Mouse (Mus musculus) heart, embryonic 11.5 days (tissue): ENCODE data around the gene Slc22a29. TPM values are rescaled to one million over a fixed set of nuclear protein-coding genes. Genes with fewer than 3 reads are reported as not detected.
"Not testable (repeated sequence)": the region's sequence is repeated elsewhere in the genome, so short reads cannot be mapped to it uniquely, and the experiment has no call there.

Experiments
- ATAC-seq: fragments of 200-750 bp; cut with Nextera tagmentation; replicated peaks from 2 replicates; pipeline ENCODE4 v1.8.0; 2017; ENCODE audit warnings: moderate library complexity; ENCODE audit not compliant: insufficient number of reproducible peaks, low FRiP score, low TSS enrichment
- H3K27ac ChIP-seq: fragments of 300-500 bp; sonication (generic); 2 replicates; pipeline ENCODE4 v1.5.1; 2014; ENCODE audit warnings: mild to moderate bottlenecking, low read depth, low read length
- H3K27me3 ChIP-seq: fragments of 300-500 bp; sonication (generic); 2 replicates; pipeline ENCODE4 v1.6.1; 2014; ENCODE audit warnings: mild to moderate bottlenecking, low read length, mixed read lengths; ENCODE audit not compliant: control insufficient read depth, insufficient read depth
- H3K36me3 ChIP-seq: fragments of 300-500 bp; sonication (generic); 2 replicates; pipeline ENCODE4 v1.6.1; 2014; ENCODE audit warnings: mild to moderate bottlenecking, low read length, moderate library complexity, mixed read lengths; ENCODE audit not compliant: control insufficient read depth, insufficient read depth
- H3K4me1 ChIP-seq: fragments of 300-500 bp; sonication (generic); 2 replicates; pipeline ENCODE4 v1.6.1; 2014; ENCODE audit warnings: low read length; ENCODE audit not compliant: control insufficient read depth, insufficient read depth
- H3K4me2 ChIP-seq: fragments of 300-500 bp; sonication (generic); 2 replicates; pipeline ENCODE4 v1.6.1; 2014; ENCODE audit warnings: mild to moderate bottlenecking, moderate library complexity
- H3K4me3 ChIP-seq: fragments of 300-500 bp; sonication (generic); 2 replicates; pipeline ENCODE4 v1.5.1; 2014; ENCODE audit warnings: low read depth, low read length
- H3K9ac ChIP-seq: fragments of 300-500 bp; sonication (generic); 2 replicates; pipeline ENCODE4 v1.6.1; 2014; ENCODE audit warnings: mild to moderate bottlenecking, low read depth, low read length, moderate library complexity
- H3K9me3 ChIP-seq: fragments of 300-500 bp; sonication (generic); replicated peaks from 2 replicates; pipeline ENCODE4 v1.6.1; 2016; ENCODE audit warnings: low read length; ENCODE audit not compliant: control insufficient read depth
- WGBS: fragments of 180-500 bp; shearing (Covaris S2); extraction: QIAGEN DNeasy Blood & Tissue Kit; methylation state at CpG from one replicate; pipeline ENCODE4 v1.1.7; 2014; ENCODE audit not compliant: insufficient replicate concordance; 5-methylcytosine and 5-hydroxymethylcytosine counted together
- polyA plus RNA-seq: library from polyadenylated mRNA; unstranded; fragments of >200 nt; fragmentation: Nextera tagmentation; extraction: Ambion mirVana; gene quantifications from 2 replicates; pipeline ENCODE4 v1.2.1, GENCODE M21; 2014

The Slc22a29 gene
- not detected in 2 replicates for polyA plus RNA-seq

- no peak within 1 kb of the TSS for H3K9ac ChIP-seq
- no peak within 1 kb of the TSS for H3K4me3 ChIP-seq
- no peaks in the 10 kb centered on the region for H3K36me3 ChIP-seq
- no peak for ATAC-seq
- 67% methylated on average over 2 of the region's 2 CpGs for WGBS
- no peaks in the 10 kb centered on the region for H3K9me3 ChIP-seq
- no peaks in the 10 kb centered on the region for H3K4me1 ChIP-seq
- H3K27me3 ChIP-seq, result no peaks in the 10 kb centered on the region
- no peak within 1 kb of the TSS for H3K27ac ChIP-seq
- no peak within 1 kb of the TSS for H3K4me2 ChIP-seq
Measured at GRCm38 (mm10) chr19:8218800-8219199, at the start of gene Slc22a29. TSS of gene Slc22a29 (minus strand) at chr19:8218900.

GRCm38 (mm10) chr19:8265324-8265723 is 46.6 kb upstream of the Slc22a29 start:
- Histone ChIP-seq H3K27ac (no peak overlapping the region), H3K36me3 (no peaks in the 10 kb centered on the region), H3K27me3 (no peaks in the 10 kb centered on the region), H3K4me1 (no peaks in the 10 kb centered on the region), H3K9me3 (no peaks in the 10 kb centered on the region), H3K4me3 (no peak overlapping the region), H3K9ac (no peak overlapping the region), H3K4me2 (no peak overlapping the region)
- no peak for ATAC-seq
- WGBS, result 69% methylated on average over 3 of the region's 3 CpGs

DNA sequence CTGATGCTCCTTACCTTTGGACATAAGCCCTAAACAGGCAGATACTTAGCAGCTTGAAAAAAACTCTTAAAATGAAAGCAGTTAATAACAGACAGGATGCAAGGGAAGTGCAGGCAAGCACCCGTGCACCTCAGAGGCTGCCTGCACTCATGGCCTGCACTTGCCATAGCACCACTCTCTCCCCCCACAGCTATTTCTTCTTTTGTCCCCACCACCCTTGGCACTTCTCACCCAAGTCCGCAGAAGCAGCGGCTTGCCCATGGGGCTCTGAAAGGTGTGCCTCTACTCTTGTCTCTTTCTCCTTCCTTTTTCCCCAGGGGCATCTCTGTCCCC is 34.0 kb upstream of the Slc22a29 start:
- no peaks in the 10 kb centered on the region; the same call in 1 of the 2 replicates for H3K9me3 ChIP-seq
- no peaks in the 10 kb centered on the region for H3K36me3 ChIP-seq
- H3K27ac ChIP-seq, result no peak overlapping the region
- WGBS, result 14% methylated on average over 3 of the region's 3 CpGs
- peak overlapping the region; percentile 67 for H3K4me2 ChIP-seq
- peak; percentile 55 for ATAC-seq
- peak overlapping the region; percentile 69 for H3K4me3 ChIP-seq
- H3K27me3 ChIP-seq, result no peaks in the 10 kb centered on the region
- peak overlapping the region; percentile 77 for H3K9ac ChIP-seq
- H3K4me1 ChIP-seq, result no peaks in the 10 kb centered on the region

DNA sequence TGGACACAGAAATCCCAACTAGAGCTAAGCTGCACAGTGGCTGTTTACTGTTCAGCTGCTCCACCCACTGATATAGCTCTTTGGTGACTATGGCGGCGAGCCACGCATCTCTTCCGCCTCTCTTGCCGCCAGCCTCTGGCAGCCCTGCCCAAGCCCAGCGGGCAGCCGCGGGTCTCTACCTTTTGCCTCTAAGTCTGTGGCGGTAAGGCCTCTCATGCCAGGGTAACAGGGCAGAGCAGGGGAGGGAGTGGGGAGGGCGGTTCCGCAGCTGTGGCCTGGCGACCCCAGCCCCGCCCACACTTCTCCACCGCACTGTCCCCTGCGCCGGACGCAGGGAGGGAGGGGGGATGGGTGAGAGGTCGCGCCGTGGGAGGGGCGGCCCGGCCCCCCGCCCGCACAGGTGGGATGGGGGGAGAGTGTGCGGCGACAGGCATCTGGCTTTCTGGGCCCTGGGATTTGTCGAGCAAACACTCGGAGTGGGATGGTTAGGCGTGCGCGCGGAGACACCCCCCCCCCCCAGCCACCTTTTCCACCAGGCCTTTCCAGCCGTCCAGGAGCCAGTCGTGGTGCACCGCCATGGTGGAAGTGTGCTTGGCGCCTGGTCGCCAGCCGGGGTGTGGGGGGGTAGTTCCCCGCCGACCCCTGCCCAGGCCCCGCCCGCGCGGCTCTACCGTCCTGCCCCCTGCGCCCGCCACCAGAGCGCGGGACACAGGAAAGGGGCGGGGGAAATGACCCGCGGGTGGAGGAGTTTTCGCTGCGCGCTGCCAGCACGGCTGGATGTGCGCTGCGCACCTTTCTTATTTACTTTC is 33.4 kb upstream of the Slc22a29 start:
- no peaks in the 10 kb centered on the region for H3K4me1 ChIP-seq
- H3K9ac ChIP-seq, result peak overlapping the region; percentile 77
- H3K9me3 ChIP-seq, result no peaks in the 10 kb centered on the region; the same call in 1 of the 2 replicates
- peak; percentile 95 for ATAC-seq
- H3K36me3 ChIP-seq, result no peaks in the 10 kb centered on the region
- peak overlapping the region; percentile 85 for H3K27ac ChIP-seq
- peak overlapping the region; percentile 69 for H3K4me3 ChIP-seq
- no peaks in the 10 kb centered on the region for H3K27me3 ChIP-seq
- WGBS, result 2% methylated on average over 50 of the region's 58 CpGs
- H3K4me2 ChIP-seq, result peak overlapping the region; percentile 67

DNA sequence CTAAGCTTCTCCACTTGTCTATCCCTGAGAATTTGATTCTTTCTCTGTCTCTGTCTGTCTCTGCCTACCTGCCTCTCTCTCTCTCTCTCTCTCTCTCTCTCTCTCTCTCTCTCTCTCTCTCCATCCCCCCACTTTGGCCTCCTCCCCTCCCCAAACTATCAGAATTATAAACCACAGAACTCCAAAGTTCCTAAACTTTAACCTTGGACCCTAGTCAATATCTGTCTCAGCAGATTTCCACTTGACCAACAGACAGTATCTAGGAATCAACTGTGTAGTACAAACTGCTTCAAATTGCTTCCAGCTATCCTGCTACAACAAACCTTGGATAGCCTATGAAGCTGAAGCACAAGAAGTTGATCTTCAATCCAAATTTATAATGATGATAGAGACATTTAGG is 10.2 kb upstream of the Slc22a29 start:
- no peak overlapping the region for H3K4me2 ChIP-seq
- no peak overlapping the region for H3K4me3 ChIP-seq
- no peaks in the 10 kb centered on the region for H3K4me1 ChIP-seq
- no peaks in the 10 kb centered on the region for H3K27me3 ChIP-seq
- H3K9me3 ChIP-seq, result no peaks in the 10 kb centered on the region
- no peak for ATAC-seq
- no peak overlapping the region for H3K9ac ChIP-seq
- H3K27ac ChIP-seq, result no peak overlapping the region
- no peaks in the 10 kb centered on the region for H3K36me3 ChIP-seq

- Histone ChIP-seq H3K27ac (no peak overlapping the region), H3K4me2 (no peak overlapping the region), H3K27me3 (no peaks in the 10 kb centered on the region), H3K9ac (no peak overlapping the region), H3K4me1 (no peaks in the 10 kb centered on the region), H3K36me3 (no peaks in the 10 kb centered on the region), H3K4me3 (no peak overlapping the region), H3K9me3 (0 out of 2 replicates have a peak, but pooled peaks cover 3% of the 10 kb centered on the region)
- WGBS, result 38% methylated on average over 2 of the region's 2 CpGs
- ATAC-seq, result no peak
Measured at GRCm38 (mm10) chr19:8148787-8149523, 69.7 kb downstream of the Slc22a29 start.

- not testable (repeated sequence) for H3K9me3 ChIP-seq, H3K27ac ChIP-seq, H3K4me1 ChIP-seq, H3K36me3 ChIP-seq, ATAC-seq, H3K9ac ChIP-seq, H3K4me3 ChIP-seq, H3K4me2 ChIP-seq, H3K27me3 ChIP-seq
- WGBS, result 80% methylated on average over 2 of the region's 2 CpGs
Measured at GRCm38 (mm10) chr19:8142716-8143115, 76.0 kb downstream of the Slc22a29 start.

GRCm38 (mm10) chr19:8134127-8134841 is 84.4 kb downstream of the Slc22a29 start:
- not testable (repeated sequence) for H3K27me3 ChIP-seq, H3K4me2 ChIP-seq, H3K36me3 ChIP-seq, H3K27ac ChIP-seq, ATAC-seq, H3K4me3 ChIP-seq, H3K4me1 ChIP-seq, H3K9me3 ChIP-seq, H3K9ac ChIP-seq
- 56% methylated on average over 14 of the region's 14 CpGs for WGBS
